Mouse (Mus musculus): Measurements from ENCODE around the gene Gm9603. TPM values are rescaled to one million over a fixed set of nuclear protein-coding genes. Genes with fewer than 3 reads are reported as not detected.
"Not testable (repeated sequence)": the region's sequence is repeated elsewhere in the genome, so short reads cannot be mapped to it uniquely, and the experiment has no call there.

Gm9603 gene
- polyA plus RNA-seq (2011; ENCODE audit: insufficient read depth, insufficient read length, low read depth, missing spikeins) = not detected in 2 replicates

- not testable (repeated sequence) for H3K4me1 ChIP-seq (ENCODE audit: control insufficient read depth, insufficient read depth, low read length); H3K9ac ChIP-seq (ENCODE audit: low read depth, poor library complexity, severe bottlenecking); H3K4me3 ChIP-seq (ENCODE audit: low read depth, low read length)
Measured at GRCm38 (mm10) chr14:5687357-5687756, at the start of gene Gm9603. Gm9603 (minus strand) TSS chr14:5687457.

GRCm38 (mm10) chr14:5632928-5633327 lies 54.3 kb downstream of the Gm9603 start, which contains the start of gene Gm8265:
Gm8265 (minus strand) TSS chr14:5633028.
- not testable (repeated sequence) for H3K27me3 ChIP-seq (ENCODE audit: control insufficient read depth, insufficient read depth, low read length, poor library complexity, severe bottlenecking); H3K9me3 ChIP-seq (replicated peaks; ENCODE audit: control insufficient read depth, insufficient read depth, low read length, poor library complexity, severe bottlenecking); H3K36me3 ChIP-seq (ENCODE audit: control insufficient read depth, insufficient read depth, low read length, poor library complexity, severe bottlenecking); H3K4me1 ChIP-seq (ENCODE audit: control insufficient read depth, insufficient read depth, low read length); H3K9ac ChIP-seq (ENCODE audit: low read depth, poor library complexity, severe bottlenecking); H3K4me3 ChIP-seq (ENCODE audit: low read depth, low read length); H3K27ac ChIP-seq (ENCODE audit: insufficient read depth, low read length)

More at GRCm38 (mm10) chr14:5687357-5687756, at the start of gene Gm9603:
- H3K36me3 ChIP-seq (ENCODE audit: control insufficient read depth, insufficient read depth, low read length, poor library complexity, severe bottlenecking); H3K27me3 ChIP-seq (ENCODE audit: control insufficient read depth, insufficient read depth, low read length, poor library complexity, severe bottlenecking); H3K27ac ChIP-seq (ENCODE audit: insufficient read depth, low read length); H3K9me3 ChIP-seq (replicated peaks; ENCODE audit: control insufficient read depth, insufficient read depth, low read length, poor library complexity, severe bottlenecking): not testable (repeated sequence)

Other genes with a start within 250 kb of the Gm9603 start
- gene Gm3194, start 232.0 kb downstream of the Gm9603 start, polyA plus RNA-seq (2011; ENCODE audit: insufficient read depth, insufficient read length, low read depth, missing spikeins) = 0.43 TPM in 1 of 2 replicates, not detected in the other
- not detected in 2 replicates for gene Gm8246, start 209.6 kb downstream of the Gm9603 start, polyA plus RNA-seq (2011; ENCODE audit: insufficient read depth, insufficient read length, low read depth, missing spikeins)
- not detected in 2 replicates for gene Gm3187, start 203.2 kb downstream of the Gm9603 start, polyA plus RNA-seq (2011; ENCODE audit: insufficient read depth, insufficient read length, low read depth, missing spikeins)
- gene Gm3488, start 185.8 kb downstream of the Gm9603 start, polyA plus RNA-seq (2011; ENCODE audit: insufficient read depth, insufficient read length, low read depth, missing spikeins) = 0.99 and 1.9 TPM in 2 replicates
- 1.4 TPM in 1 of 2 replicates, not detected in the other for gene Gm3532, start 149.0 kb downstream of the Gm9603 start, polyA plus RNA-seq (2011; ENCODE audit: insufficient read depth, insufficient read length, low read depth, missing spikeins)
- not detected in 2 replicates for gene Gm8265, start 54.4 kb downstream of the Gm9603 start, polyA plus RNA-seq (2011; ENCODE audit: insufficient read depth, insufficient read length, low read depth, missing spikeins)
- gene Gm3373, start 54.1 kb upstream of the Gm9603 start, polyA plus RNA-seq (2011; ENCODE audit: insufficient read depth, insufficient read length, low read depth, missing spikeins) = not detected in 2 replicates
- 0.43 TPM in 1 of 2 replicates, not detected in the other for gene Gm3383, start 120.5 kb upstream of the Gm9603 start, polyA plus RNA-seq (2011; ENCODE audit: insufficient read depth, insufficient read length, low read depth, missing spikeins)
- gene Gm3424, start 142.9 kb upstream of the Gm9603 start, polyA plus RNA-seq (2011; ENCODE audit: insufficient read depth, insufficient read length, low read depth, missing spikeins) = not detected in 2 replicates
- 0.93 TPM in 1 of 2 replicates, not detected in the other for gene Gm8237, start 192.9 kb upstream of the Gm9603 start, polyA plus RNA-seq (2011; ENCODE audit: insufficient read depth, insufficient read length, low read depth, missing spikeins)

Data from ES-Bruce4 (cell line).